Mouse (Mus musculus) heart, adult 2 months (tissue): ENCODE data around the gene Cyp2j12.
"Not testable (repeated sequence)": the region's sequence is repeated elsewhere in the genome, so short reads cannot be mapped to it uniquely, and the experiment has no call there.

Experiments used
- CTCF ChIP-seq: fragments of 200-600 bp; IDR thresholded peaks from 2 replicates; pipeline ENCODE4 v1.8.1; 2022; ENCODE audit warnings: antibody characterized with exemption, mild to moderate bottlenecking, moderate library complexity
- EP300 ChIP-seq: fragments of 200-500 bp; IDR thresholded peaks from 2 replicates; pipeline ENCODE4 v1.6.1; 2011; ENCODE audit warnings: low read depth, low read length, control low read depth; ENCODE audit not compliant: insufficient read depth
- POLR2A ChIP-seq: fragments of 200-500 bp; IDR thresholded peaks from 2 replicates; pipeline ENCODE4 v1.6.1; 2011; ENCODE audit warnings: mild to moderate bottlenecking, low read depth, low read length, control low read depth; ENCODE audit not compliant: insufficient read depth

DNA sequence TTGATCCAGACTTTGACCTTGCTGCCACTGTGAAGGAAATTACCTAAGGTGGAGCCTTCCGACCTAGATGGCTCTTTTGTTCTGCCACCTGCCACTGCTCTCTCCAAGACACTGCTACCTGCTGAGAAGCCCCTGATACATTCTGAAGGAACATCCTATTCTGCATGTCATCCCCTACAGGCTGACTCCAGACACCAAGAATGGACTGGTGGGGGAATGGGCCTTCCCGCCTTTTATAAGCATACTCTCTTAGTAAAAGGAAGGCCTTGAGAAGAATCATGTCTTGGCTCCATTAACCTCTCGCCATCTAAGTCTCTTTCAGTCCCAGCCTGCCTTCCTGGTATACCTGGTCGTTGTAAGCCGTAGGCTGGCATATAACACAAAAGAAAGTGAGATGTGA lies 48.4 kb upstream of the Cyp2j12 start:
- TF ChIP-seq EP300, CTCF, POLR2A: not testable (repeated sequence)
